Mouse (Mus musculus) sigmoid colon, adult 10 weeks (tissue): ENCODE results near the gene Cstf3. TPM values are rescaled to one million over a fixed set of nuclear protein-coding genes. Genes with fewer than 3 reads are reported as not detected.

ENCODE experiments used
- polyA plus RNA-seq: library from polyadenylated mRNA; stranded (reverse); fragments of 350-450 nt; fragmentation: Illumina TruSeq; extraction: RNeasy Lipid Tissue Mini Kit (QIAGEN cat#74804); gene quantifications from one replicate; pipeline ENCODE4 v1.2.3, GENCODE M21; 2014; ENCODE audit warnings: low read depth, low replicate concordance

Gene Cstf3
- 103 TPM for polyA plus RNA-seq

DNA sequence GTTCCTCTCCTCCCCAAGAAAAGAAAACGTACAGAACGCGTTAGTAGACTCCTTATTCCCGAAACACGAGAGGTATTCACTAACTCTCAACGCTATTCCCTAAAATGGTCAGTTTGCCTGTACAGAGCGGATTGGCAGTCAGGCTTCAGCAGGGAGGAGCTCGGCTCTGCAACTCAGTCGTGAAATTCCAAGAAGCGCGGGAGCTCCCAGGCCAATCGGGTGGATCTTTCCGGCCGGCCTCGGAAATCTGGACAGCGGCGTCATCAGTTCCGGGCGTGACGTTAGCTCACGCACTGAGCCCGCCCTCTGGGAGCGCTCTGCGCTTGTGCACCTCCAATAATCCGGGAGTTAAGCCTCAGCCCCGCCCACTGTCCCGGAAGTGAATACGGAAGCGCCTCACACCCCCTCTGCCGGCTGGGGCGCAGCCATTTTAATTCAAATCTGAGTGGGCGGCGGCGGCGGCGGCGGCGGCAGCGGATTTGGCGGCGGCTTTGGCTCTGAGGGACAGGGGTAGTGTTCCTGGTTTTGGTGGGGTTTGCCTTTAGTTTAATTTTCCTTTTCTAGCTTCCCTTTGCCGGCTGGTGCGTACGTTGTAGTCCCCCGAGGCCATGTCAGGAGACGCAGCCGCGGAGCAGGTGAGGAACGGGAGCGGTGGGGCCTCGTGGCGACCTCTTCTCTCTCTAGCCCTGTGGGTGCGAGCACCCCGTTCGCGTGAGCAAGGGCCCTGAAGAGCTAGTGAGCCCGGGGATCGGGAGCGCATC lies at the start of gene Cstf3:
Gene Cstf3 (plus strand): TSS at position 456 of the 761 bp plus-strand sequence.

DNA sequence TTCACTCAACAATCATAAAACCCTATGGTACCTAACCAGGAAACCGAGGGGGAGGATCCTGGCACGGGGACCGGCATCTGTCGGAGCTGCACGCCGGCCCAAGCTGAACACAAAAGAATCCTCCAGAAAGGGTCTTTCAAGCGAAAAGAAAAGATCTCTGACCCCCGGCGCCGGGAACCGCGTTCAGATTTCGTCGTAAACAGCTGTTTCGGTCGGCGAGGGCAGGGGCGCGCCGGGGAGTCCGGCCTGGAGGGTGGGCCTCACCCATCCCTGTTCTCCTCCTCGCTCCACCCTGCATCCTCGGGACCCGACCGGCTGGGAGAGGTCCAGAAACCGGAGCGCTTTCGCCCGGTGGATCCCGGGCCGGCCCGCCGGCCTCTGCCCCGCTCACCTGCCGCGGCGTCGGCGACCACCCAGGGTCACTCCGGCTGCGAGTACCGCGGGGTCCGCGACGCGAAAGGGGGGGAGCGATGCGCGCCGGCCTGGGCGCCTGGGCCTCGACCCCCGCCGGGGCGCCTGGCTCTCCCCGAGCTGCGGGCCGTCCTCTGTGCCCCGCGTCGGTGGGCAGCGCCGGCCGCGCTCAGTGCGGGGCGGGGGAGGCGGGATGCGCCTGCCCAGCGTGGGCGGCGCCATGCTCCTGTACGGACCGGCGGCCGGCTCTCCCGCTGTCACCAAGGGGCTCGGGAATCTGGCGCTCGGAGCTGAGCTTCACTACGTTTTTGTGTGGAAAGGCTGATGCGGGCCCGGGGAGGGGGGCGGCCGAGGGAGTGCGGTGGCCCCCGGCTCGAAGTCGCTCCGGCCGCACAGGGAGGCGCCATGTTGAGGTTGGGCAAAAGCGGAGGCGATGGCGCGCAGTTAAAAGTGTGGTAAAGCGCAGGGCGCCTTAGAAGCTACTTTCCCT lies 121.5 kb downstream of the Cstf3 start, which contains the start of gene Tcp11l1:
Gene Tcp11l1 (minus strand): TSS at position 585 of the 901 bp plus-strand sequence.

Other genes starting within 250 kb of the Cstf3 start
- not detected for gene D430041D05Rik, start 179.5 kb upstream of the Cstf3 start, polyA plus RNA-seq
- gene Hipk3, start 96.1 kb upstream of the Cstf3 start, polyA plus RNA-seq, result 92.1 TPM
- gene Tcp11l1, start 121.6 kb downstream of the Cstf3 start, polyA plus RNA-seq, result 5.0 TPM
- gene Pin1rt1, start 125.9 kb downstream of the Cstf3 start, polyA plus RNA-seq, result not detected
- 1.6 TPM for gene Depdc7, start 152.4 kb downstream of the Cstf3 start, polyA plus RNA-seq
- gene Qser1, start 226.2 kb downstream of the Cstf3 start, polyA plus RNA-seq, result 27.6 TPM